Mouse (Mus musculus) cerebellum, adult 9-10 months (tissue): ENCODE data around the gene Gm10959.
A peak's percentile ranks its signal among the peaks of the same experiment; 100 is the strongest.
"Not testable (repeated sequence)": the region's sequence is repeated elsewhere in the genome, so short reads cannot be mapped to it uniquely, and the experiment has no call there.

Experiments used
- DNase-seq: peaks from one replicate; pipeline ENCODE4 v3.0.0; 2022

Gm10959 gene

DNA sequence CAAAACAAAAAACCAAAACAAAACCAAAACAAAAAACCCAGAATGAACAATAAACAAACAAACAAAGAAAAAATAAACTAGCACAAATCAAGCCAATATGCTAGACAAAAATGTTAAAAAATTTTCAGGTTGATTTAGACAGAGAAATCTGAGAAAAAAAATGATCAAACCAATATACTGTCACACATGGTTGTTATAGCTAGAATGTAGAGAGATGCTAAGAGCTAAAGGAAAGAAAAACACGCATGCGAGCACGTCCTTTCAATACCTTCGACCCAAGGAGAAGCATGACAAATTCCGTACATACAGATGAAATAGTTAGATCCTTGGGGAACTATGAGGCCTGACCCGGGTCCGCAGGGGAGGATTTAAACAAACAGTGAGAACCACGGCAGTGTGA lies at the start of gene Gm10959:
TSS of gene Gm10959 (minus strand) at position 101 of the 400 bp plus-strand sequence.
- no peak for DNase-seq

DNA sequence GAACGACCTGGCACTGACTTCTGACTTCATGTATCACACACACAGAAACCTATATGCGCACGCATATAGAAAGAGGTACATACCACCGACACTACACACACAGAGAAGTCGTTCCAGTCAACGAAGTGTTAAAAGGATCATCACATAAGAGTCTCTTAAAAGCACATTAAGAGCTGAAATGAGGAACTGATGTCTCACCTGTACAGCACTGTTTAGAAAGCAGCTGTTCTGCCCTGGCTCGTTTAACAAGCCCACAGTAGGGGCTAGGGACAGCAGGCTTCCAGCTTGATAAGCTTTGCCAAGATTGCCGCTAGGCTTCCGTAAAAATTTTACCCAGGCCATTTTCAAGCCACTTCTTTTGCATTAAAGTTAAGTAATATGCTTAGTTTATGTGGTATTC lies 49.2 kb upstream of the Gm10959 start:
- DNase-seq: no peak

DNA sequence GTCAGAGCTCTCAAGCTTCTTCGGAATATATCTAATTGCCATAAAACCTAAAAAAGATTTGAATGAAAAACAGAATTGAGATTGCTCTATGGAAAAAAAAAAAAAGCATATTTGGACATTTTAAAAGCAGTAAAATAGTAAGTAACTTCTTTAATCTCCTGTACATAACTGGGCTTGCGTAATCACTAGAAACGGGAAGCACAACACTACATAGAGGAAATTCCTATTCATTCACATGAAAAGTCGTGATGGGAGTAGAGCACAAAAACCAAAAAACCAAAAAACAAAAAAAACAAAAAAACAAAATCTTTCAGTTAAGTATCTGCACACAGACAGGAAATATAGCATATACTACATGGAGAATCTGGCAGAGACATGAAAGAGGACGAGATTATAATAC lies 45.1 kb upstream of the Gm10959 start:
- no peak for DNase-seq

DNA sequence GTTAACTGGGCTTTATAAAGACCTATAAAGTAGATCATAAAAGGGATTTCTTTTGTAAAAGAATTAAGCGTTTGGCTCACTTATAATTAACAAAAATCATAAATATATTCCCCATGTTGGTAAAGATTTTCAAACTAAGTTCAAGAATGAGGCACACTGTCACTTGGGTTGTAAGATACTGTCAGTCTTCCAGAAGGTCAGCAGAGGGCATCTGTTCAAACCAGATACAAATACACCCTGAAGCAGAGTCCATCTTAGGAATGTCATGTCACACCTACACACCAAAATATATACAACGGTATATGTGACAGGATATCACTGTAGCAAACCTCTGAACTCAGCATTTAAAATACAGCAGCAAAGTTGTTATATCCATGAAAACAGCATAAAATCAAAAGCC lies 31.0 kb upstream of the Gm10959 start:
- DNase-seq: no peak

DNA sequence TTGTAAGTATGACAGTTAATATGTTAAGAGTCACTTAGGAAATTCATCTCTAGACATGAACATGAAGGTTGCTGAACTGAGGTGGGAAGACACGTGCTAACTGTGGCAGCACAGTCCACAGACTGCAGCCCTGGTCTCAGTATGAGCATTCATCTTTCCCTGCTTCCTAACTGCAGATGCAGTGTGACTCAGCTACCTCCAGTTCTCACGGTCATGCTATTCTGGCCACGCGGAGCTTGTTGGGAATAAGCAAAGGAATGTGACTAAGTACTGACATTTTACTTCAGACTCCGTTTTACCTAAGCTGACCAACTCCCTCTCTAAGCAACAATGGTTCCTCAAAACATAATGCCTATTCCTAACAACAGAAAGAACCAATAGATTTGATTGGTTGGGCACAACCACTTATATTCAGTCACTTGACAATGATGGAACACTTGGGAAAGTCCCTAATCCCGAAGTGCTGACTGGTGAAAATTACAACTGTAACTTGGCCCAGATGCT lies 24.3 kb upstream of the Gm10959 start:
- DNase-seq: no peak

DNA sequence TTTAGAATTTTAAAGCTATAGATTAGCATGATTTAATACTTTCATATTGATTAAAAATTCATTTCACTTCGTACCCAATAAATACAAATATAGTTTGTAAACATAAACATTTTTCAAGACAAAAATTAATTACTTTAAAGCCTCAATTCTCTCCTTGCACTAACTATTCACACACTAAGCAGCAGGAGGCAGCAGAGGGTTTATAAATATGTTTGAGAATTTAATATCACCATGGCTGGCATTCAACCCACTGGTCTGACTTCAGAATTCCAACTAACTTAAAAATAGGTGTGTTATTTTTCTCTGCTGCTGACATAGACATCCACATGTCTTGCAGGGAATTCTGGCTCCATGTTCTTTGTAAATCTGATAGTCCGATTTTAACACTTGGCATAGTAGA lies 20.1 kb upstream of the Gm10959 start:
- DNase-seq: peak; percentile 22

DNA sequence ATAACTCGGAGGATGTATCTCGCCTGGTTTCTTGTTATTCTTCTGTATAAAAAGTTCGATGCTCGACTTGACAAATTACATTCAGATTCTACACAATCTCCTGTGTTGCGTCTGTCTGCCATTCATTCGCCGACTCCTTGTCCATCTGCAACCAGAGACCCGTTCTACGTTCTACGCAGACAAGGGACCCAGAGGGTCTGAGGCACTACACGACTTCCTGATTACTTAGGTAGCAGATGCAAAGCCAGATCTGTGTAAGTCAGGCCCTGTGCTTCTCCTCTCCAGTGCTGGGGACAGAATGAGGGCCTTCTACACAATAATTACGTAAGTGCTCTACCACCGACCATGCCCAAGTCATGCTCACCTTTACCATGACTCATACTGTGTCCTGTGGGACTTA lies 18.0 kb upstream of the Gm10959 start:
- not testable (repeated sequence) for DNase-seq

DNA sequence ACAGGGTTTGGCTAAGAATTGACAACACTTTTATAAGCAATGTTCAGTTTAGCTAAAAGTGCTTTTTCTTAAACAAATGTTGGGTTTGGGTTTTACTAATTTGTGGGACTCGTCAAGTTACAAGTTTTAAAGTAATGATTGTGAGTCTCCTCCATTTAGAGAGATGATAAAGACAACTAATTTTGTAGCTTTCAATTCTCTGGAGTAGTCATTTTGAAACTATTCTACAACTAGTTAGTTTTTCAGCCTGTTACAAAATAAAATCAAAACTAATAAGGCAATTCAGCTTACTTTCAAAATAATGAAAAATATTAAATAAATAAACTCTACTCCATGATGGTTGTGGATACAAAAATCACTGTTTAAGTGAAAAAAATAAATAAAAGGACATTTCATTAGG lies 13.3 kb upstream of the Gm10959 start:
- no peak for DNase-seq

DNA sequence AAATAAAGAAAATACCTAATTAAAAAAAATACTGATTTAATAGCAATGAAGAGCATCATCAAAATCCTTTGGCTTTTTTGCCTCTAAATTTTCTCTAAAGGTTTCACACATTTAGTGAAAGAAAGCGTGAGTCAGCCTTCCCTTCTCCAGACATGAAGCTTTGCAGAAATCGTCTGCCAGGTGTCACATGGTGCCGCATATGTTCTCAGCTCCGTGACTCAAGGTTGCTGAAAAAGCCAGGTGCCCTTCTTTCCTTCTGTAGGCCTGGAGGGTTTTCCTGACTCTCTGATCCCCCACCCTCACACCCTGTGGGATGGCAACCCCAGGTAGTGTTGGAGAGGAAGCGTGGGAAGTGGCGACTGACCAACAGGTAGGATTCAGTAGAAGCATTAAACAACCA lies 10.6 kb upstream of the Gm10959 start:
- peak; percentile 20 for DNase-seq

DNA sequence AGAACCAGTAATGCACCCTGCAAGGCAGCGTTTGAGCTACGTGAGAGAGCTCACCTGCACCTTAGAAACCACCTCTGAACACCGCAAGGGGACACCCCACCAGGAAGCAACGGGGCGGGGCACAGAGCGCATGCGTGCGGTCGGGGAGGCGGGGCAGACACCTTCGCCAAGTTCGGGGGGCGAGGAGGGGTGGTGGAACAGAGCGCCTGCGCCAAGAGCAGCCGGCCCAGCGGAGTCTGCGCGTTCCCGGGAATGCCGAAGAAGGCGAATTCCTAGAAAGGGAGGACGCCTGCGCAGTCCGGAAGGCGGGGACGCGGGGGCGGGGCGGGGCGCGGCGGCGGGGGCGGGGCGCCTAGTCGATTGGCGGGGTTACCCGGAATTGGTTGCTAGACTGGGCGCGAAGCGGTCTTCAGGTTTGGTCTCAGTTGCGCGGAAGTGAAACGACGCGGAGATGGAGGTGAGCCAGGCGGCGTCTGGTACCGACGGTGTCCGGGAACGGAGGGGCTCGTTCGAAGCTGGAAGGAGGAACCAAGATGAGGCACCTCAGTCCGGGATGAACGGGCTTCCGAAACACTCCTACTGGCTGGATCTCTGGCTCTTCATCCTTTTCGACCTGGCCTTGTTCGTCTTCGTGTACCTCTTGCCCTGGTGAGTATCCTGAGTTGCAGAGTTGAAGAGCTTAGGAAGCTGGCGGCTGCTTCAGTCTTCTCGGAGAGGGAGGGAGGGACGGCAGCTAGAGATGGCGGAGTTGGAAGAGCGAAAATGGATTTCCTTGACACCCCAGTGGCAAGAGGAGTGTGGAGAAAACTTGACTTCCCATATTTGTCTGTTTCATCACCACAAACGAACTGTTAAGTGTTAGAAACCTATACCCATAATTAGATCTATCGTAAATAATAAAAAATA lies 5.1 kb upstream of the Gm10959 start, which contains the start of gene 1810037I17Rik:
TSS of gene 1810037I17Rik (plus strand) at position 195 of the 906 bp plus-strand sequence.
- DNase-seq: peak; percentile 95

DNA sequence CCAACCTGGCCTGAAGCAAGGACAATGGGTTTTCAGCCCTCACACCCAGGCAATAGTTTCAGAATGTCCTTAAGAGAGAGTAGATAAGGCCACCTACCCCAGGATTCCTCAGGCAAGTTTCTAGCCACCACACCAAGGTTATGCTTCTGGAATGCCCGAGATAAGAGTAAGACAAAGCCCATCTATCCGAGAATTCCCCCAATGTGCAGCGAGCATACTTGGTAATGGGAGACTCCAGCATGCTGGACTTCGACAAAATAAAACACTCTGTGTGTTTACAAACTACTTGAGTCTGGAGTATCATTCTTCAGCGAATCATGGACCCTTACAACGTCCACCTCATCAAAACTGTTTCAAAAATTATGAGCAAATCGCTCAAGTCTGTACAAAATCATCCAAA lies 4.0 kb upstream of the Gm10959 start:
- DNase-seq: peak; percentile 24

DNA sequence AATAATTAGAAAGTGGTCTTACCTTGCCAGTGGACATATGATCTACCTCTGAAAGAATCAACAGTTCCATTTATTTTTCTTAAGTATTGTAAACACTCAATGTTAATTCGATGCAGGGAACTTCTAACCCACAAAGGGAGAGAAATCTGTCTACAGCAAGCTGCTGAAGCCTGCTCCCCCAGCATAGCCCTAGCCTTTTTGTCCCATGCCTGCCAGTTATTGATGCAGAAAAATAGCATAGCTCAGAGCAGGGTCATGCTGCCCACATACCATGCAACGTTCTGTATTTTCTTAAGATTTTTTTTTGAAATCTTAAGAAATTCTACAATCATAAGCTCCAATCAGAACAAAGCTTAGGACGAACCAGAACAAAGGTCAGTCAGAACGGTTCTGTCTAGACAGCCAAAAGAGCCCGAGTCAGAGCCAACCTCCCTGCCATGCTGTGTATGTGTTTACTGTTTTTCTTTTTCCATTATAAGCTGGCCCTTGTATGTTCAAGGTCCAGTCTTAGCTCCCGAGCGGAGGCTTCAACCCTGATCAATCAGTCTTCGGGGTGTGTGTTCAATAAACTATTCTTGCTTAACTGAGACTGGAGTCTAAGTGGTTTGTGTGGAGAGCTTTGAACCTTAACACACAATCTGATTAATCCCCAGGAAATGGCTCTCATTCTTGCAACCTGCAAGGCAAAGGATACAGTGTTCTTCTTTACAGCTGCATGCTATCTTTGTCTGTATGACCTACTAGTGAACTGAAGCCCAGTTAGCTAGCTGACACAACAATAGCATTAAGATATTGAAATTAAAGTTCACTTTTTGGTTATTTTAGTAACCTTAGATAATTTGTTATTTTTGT lies 2.7 kb upstream of the Gm10959 start:
- no peak for DNase-seq

DNA sequence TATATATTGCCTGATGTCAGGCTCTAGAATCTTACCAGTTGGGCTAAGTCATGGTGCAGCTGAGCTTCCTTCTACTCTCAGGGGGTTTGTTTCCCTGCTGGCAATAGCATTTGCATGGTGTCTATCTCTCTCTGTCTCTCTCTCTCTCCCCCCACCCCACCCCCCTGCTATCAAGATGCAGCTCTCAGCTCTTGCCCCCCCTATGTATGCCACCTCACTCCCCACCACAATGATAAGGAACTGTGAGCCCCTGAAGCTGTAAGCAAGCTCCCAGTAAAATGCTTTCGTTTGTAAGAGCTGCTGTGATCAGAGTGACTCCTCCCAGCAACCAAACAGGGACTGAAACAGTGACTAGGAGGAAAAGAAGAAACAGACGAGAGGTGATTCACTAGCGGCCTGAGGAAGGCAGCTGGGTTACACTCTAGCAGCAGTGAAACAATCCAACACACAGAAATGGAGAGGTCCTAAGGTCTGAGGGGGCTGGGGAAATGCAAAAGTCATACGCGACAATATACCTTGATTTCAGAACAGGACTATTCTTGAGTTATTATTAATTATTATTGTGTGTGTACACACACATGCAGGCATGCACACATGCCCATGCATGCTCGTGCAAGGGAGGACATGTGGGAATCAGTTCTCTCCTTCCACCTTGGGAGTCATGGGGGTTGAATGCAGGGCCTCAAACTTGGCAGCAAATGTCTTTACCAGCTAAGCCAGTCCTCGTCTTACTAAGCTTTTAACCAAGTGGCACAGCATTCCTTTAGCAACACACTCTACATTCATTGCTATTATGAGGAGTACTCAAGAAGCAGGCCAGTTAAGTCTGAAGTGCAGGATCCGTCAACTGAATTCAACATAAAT lies 1.6 kb upstream of the Gm10959 start:
- no peak for DNase-seq

DNA sequence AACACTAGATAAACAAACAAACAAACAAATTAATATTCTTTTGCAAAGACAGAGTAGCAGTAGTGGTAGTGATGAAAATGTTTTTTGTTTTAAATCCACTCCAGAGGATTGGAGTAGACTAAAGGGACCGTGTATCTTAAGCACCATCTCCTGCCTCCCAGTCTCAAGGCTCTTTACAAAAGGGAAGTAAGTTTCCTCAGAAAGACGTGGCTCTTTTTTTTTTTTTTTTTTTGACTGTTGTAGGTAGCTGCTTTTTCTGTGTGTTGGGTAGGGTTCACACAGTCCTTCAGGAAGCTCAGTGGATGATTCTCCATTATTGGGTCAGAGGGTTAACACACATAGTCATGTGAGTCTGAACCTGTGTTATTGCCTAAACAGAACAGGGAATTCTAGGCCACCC lies 488 bp downstream of the Gm10959 start:
- DNase-seq: no peak

DNA sequence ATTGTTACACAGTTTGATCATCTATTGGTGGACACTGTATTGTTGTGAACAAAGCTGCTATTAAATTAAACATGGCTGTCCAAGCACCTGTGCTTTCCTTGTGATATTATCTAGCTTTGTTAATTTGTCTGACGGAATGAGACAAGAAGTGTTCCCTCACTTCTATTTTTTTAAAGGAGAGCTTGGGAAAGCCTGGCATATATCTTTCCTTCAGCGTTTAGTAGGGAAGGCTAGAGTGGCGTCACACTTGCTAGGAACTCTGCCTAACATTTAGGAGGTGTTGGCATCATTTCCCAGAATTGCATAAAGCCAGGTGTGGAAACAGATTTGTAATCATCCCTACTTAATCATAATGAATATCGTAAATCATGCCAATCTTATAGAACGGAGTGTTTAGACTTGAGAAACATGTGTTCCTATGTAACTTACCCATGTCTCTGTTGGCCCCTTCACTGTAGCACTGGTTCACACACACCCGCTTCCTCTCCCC lies 2.9 kb downstream of the Gm10959 start:
- no peak for DNase-seq

DNA sequence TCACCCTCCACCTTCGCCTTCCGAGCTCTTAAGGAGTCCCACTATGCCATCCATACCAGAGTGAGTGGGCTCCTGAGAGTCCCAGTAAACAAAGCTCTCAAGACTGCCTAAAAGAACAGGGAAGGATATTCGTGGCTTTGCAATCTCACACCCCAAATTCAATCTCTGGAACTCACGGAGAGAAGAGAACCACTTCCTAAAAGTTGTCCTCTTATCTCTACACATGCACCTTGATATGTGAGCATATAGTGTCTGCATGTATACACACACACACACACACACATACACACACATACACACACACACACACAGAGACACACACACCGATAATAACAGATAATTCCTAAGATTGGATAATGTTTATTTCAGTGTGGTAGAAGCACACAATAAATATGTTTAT lies 3.7 kb downstream of the Gm10959 start:
- no peak for DNase-seq

DNA sequence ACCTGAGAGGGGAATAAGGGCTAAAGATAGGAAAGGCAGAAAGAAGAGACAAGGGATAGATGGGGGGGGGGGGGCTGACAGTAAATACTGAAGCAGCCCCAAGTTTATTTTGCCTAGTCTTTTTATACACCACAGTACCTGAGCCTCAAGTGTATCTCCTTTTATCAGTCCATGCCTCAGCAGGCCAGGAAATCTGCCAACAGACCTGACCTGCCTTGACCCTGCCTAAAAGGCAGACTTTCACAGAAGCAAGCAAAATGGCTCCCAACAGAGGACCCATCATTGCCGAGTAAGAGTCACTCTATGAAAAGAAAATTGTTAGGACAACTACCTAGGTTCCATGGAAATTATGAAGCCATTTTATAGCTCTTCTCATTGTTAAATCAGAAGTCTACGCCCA lies 11.3 kb downstream of the Gm10959 start:
- DNase-seq: no peak

DNA sequence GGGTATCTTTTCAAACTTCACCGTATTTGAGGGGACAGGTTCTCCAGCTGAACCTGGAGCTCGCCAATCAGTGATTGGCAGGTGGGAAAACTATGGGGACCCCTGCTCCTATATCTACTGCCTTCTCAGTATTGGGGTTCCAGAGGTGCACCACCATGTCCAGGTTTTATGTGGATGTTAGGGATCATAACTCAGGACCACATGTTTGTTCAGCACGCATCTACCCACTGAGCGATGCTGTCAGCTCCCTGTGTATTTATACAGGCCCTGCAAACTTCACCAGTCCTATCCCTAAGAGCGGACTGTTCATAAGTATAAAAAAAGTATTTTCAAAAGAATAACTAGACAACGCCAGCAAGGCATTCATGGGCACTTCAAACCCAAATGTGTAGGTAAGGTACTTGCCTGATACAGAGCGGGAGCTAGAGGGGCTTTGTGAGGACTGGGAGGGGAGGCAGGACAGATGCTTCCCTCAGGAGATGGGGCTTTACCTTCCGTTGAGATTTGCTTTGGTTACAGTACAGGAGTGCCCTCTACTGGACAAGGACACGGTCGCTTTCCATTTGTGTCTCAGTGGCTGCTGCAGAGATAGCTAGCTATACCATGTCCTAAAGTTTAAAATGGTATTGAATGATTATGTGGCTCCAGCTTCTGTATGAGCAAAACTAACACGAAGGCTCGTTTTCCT lies 15.3 kb downstream of the Gm10959 start:
- DNase-seq: no peak

DNA sequence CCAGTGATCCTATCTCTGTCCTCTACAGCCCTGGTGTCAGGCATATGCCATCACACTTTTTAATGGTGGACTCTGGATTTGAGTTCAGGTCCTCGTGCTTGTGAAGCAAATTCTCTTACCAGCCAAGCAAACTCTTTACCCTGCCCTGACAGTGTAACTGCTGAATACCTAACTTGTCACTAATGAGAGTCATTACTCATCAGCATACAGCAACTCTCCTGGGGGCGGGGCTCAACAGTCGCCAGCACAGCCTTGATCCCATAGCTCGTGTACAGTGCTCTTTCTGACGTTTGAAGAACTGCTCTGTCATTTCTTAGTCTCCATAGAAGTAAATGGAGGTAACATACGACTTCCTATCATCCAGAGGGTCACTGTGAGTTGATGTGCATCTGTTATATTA lies 20.9 kb downstream of the Gm10959 start:
- no peak for DNase-seq

DNA sequence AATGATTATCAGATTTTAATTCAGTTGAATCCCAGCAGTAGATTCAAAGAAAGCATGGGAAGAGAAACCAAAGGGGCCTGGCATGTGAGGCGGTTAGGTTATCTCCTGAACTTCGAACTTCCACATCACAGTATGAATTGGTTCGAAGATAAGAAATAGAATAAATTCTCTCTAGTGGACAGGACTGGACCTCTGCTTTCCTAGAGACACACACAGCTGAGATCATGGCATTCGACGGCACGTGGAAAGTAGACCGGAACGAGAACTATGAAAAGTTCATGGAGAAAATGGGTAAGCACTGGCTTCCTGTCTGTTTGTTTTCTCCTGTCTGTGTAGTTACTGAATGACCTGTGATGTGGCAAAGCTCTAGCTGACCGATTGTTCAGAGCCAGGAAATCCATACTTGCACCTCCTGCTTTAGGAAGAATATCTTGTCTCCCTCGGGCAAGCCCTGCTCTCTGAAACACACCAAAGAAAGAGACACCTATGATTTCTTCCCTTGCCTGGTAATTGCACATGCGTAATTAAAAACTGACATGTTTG lies 23.9 kb downstream of the Gm10959 start:
- no peak for DNase-seq

DNA sequence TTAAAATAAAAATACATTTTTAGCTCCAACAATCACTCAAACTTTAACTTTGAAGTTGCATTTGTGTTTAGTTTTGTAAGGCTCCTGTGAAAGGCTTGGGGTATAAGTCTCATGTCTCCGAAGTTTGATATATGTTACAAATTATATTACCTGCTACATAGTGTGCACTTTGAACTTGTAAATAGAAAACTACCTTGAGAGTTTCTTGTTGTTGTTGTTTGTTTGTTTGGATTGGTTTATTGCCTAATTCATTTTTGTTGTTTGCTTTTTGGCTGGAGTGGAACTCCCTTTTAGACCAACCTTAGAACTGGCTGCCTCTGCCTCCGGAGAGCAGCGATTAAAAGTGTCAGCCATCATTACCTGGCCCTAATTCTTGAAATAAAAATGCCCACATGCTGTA lies 24.4 kb downstream of the Gm10959 start, which contains the start of gene Fabp2:
TSS of gene Fabp2 (plus strand) at position 301 of the 400 bp plus-strand sequence.
- DNase-seq: no peak
